Mouse (Mus musculus) spleen, adult 10 weeks (tissue): ENCODE data around the gene Khdc1c. TPM values are rescaled to one million over a fixed set of nuclear protein-coding genes. Genes with fewer than 3 reads are reported as not detected.

Experiments used
- polyA plus RNA-seq: library from polyadenylated mRNA; stranded (reverse); fragments of 350-450 nt; fragmentation: Illumina TruSeq; extraction: RNeasy Lipid Tissue Mini Kit (QIAGEN cat#74804); gene quantifications from one replicate; pipeline ENCODE4 v1.2.3, GENCODE M21; 2015; ENCODE audit warnings: low replicate concordance; ENCODE audit not compliant: insufficient read depth

Khdc1c gene
- 0.65 TPM for polyA plus RNA-seq

GRCm38 (mm10) chr1:21368031-21368430 lies at the start of gene Khdc1c:
Gene Khdc1c, plus strand, starts transcription at chr1:21368331.

GRCm38 (mm10) chr1:21349341-21349740 lies 18.8 kb upstream of the Khdc1c start, which contains the start of gene Khdc1a:
Gene Khdc1a, plus strand, starts transcription at chr1:21349641.

GRCm38 (mm10) chr1:21383256-21383655 lies 15.1 kb downstream of the Khdc1c start, which contains the start of gene Khdc1b:
Gene Khdc1b, plus strand, starts transcription at chr1:21383556.

Other genes with a start within 250 kb of the Khdc1c start
- 5.1 TPM for gene Tmem14a, start 149.8 kb upstream of the Khdc1c start, polyA plus RNA-seq
- gene Gsta3, start 127.7 kb upstream of the Khdc1c start, polyA plus RNA-seq = 25.7 TPM
- 2.8 TPM for gene Khdc1a, start 18.7 kb upstream of the Khdc1c start, polyA plus RNA-seq
- 0.64 TPM for gene Khdc1b, start 15.2 kb downstream of the Khdc1c start, polyA plus RNA-seq